Mouse (Mus musculus): ENCODE data around the gene Taf1. TPM values are rescaled to one million over a fixed set of nuclear protein-coding genes. Genes with fewer than 3 reads are reported as not detected.
"Not testable (repeated sequence)": the region's sequence is repeated elsewhere in the genome, so short reads cannot be mapped to it uniquely, and the experiment has no call there.

Gene Taf1
- 10 to 100 TPM in 1 of 2 experiments, 1 to 10 TPM in 1; 8.3 to 11.0 TPM for total RNA-seq (2021)
- long read RNA-seq, experiment 1, partial matches to known transcripts = 0 of 6 reads
- long read RNA-seq, experiment 1, other reads (novel, unspliced or antisense) = 6 of 6 reads
- long read RNA-seq, experiment 2, full-length matches to known transcripts = 1 of 9 reads
- long read RNA-seq, experiment 2, partial matches to known transcripts = 0 of 9 reads
- long read RNA-seq, experiment 2, other reads (novel, unspliced or antisense) = 8 of 9 reads

DNA sequence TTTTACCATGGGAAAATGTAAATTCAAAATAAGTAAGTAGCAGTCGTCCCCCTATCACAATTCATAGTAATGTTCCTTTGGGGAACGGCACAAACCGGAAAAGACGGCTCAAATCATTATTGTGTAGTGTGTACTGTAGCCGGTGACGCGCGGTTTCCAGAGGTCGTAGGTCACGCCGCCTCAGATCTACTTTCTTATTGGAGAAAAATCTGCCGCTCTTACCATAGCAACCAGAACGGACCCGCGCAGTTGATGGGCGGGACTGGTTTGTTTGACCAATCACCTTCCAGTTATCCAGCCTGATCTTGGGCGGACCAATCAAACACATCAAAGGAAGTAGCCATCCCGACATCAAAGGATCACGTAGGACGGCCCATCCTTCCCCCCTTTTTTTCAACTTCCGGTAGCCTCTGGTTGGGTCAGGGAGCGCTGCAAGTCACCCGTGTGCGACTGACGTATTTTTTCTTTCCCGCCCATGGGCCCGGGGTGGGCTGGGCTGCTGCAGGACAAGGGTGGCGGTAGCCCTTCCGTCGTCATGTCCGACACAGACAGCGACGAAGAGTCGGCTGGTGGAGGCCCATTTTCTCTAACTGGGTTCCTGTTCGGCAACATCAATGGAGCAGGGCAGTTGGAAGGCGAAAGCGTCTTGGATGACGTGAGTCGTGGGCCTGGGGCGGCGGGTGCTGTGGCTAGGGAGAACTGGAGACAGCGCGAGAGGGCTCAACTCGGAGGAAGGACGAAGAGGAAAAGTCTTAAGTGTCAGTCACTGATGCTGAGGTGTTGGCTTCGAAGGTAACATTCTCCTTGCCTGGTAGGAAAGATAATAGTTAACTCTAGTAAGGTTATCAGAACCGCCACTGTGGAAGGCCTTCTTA is at the start of gene Taf1:
Taf1 (plus strand) TSS at position 388 of the 875 bp plus-strand sequence.
- peak; percentile 92 for DNase-seq
- intact Hi-C loops (cut with DNase I) = no loop called here
- TF ChIP-seq CTCF (IDR thresholded peaks at IDR 0.05) = no peak

DNA sequence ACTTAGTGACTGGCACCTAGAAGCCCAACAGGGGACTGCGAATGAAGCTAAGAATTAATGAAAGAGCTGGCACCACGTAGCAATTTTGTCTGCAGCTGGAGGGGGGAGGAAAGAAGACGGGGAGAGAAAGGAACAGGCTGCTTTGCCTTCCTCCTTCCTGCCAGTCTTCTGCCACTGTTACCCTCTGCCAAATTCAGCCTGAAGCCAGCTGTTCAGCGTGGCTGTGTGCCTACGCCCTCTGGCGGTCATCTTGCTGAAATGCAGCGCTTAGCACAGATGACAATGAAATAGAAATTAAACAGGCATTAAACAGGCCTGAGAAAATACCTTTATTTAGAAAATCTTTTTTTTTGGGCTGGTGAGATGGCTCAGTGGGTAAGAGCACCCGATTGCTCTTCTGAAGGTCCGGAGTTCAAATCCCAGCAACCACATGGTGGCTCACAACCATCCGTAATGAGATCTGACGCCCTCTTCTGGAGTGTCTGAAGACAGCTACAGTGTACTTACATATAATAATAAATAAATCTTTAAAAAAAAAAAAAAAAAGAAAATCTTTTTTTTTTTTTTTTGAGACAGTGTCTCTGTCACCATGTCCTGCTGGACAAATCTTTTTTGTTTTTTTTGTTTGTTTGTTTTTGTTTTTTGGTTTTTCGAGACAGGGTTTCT is 45.9 kb upstream of the Taf1 start:
- peak; percentile 62 for DNase-seq
- H3K27ac ChIP-seq, H3K4me3 ChIP-seq: not testable (repeated sequence)
- peak; percentile 75 for TF ChIP-seq CTCF (IDR thresholded peaks at IDR 0.05)
- intact Hi-C loops (cut with DNase I) = loop anchor here (1.0 kb wide), 1 partner anchor 57 kb away; the partner anchor contains the start of gene Nono

More for the DNA sequence above, at the start of gene Taf1:
- H3K27ac ChIP-seq = peak within 1 kb of the TSS; percentile 85
- H3K4me3 ChIP-seq = peak within 1 kb of the TSS; percentile 87

DNA sequence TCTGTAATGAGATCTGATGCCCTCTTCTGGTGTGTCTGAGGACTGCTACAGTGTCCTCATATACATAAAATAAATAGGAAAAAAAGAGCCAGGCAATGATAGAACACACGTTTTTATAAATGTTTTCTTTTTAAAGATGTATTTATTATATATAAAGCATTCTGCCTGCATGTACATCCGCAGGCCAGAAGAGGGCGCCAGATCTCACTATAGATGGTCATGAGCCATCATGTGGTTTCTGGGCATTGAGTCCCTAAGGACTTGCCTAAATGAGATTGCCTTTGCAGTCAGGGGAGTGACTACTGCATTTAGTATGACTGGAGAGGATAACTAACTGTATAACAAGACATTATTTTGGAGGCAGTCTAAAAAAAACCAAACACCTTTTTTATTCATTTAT is 27.9 kb upstream of the Taf1 start:
- intact Hi-C loops (cut with DNase I) = no loop called here
- Histone ChIP-seq H3K27ac (no peak overlapping the region), H3K4me3 (no peak overlapping the region)
- DNase-seq = no peak
- peak; percentile 63 for TF ChIP-seq CTCF (IDR thresholded peaks at IDR 0.05)

DNA sequence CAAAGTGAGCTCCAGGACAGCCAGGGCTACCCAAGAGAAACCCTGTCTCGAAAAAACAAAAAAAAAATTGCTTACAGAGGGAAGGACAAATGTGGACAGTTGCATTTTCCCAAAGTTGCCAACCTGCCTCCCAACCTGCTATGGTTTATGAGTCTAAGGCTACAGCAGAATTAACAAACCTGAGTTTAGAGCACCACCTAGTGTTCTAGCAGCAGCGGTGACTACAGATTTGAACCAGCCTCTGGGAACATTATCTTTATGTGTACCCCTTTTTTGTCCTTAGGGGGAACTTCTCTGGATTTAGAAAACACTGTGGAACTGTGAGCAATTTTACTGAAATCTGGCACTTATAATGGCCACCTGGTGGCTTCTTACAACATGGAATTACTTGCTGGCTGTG is 16.8 kb upstream of the Taf1 start:
- no peak for DNase-seq
- Histone ChIP-seq H3K4me3 (no peak overlapping the region), H3K27ac (no peak overlapping the region)
- intact Hi-C loops (cut with DNase I) = loop anchor here (10.0 kb wide), 1 partner anchor 91 kb away; the partner anchor contains the start of genes Nono and Zmym3
- peak; percentile 59 for TF ChIP-seq CTCF (IDR thresholded peaks at IDR 0.05)

DNA sequence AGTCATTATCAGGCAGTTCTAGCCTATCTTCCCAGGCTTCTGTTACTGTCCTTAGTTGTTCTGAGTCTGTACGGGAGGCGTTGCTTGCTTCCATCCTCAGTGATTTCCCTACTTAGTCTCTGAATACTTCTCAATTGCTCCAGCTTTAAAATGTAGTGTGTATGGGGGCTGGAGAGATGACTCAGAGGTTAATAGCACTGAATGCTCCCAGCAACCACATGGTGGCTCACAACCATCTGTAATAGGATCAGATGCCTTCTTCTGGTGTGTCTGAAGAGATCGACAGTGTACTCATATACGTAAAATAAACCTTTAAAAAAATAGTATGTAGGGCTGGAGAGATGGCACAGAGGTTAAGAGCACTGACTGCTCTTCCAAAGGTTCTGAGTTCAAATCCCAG is 14.5 kb upstream of the Taf1 start:
- no peak for DNase-seq
- no peak overlapping the region for H3K4me3 ChIP-seq
- no peak for TF ChIP-seq CTCF (IDR thresholded peaks at IDR 0.05)
- H3K27ac ChIP-seq = no peak overlapping the region
- intact Hi-C loops (cut with DNase I) = loop anchor here (10.0 kb wide), 1 partner anchor 93 kb away; the partner anchor contains the start of genes Nono and Zmym3

DNA sequence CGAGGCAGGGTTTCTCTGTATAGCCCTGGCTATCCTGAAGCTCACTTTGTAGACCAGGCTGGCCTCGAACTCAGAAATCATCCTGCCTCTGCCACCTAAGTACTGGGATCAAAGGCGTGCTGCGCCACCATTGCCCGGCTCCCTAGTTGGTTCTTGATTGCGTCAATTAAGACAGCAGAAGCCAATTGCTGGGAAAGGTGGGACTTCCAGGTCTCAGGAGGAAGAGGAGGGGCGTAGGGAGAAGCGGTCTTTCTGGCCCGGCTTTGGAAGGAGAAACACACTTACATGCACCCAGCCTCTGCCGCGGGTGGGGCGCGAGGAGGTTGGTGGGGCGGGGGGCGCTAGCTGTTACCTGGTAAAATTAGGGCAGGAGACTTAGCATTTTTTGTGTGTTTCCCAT is 10.5 kb upstream of the Taf1 start:
- no peak for DNase-seq
- no peak for TF ChIP-seq CTCF (IDR thresholded peaks at IDR 0.05)
- Histone ChIP-seq H3K4me3 (peak overlapping the region; percentile 50), H3K27ac (no peak overlapping the region)
- intact Hi-C loops (cut with DNase I) = no loop called here

DNA sequence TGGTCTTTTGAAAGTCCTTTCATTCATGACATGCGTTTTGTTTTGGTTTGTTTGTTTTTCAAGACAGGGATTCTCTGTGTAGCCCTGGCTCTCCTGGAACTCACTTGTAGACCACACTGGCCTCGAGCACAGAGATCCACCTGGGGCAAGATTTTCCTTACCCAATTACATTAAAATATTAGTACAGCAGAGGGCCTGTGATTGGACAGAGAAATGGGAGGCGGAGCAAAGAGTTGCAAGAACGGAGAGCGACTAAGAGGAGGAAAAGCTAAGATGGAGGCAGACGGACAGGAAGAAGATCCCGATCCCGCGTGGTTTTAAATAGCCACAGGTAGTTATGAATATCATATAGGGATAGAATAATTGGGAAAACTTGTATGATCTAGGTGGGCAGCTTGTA is 5.2 kb upstream of the Taf1 start:
- peak overlapping the region; percentile 38 for H3K4me3 ChIP-seq

DNA sequence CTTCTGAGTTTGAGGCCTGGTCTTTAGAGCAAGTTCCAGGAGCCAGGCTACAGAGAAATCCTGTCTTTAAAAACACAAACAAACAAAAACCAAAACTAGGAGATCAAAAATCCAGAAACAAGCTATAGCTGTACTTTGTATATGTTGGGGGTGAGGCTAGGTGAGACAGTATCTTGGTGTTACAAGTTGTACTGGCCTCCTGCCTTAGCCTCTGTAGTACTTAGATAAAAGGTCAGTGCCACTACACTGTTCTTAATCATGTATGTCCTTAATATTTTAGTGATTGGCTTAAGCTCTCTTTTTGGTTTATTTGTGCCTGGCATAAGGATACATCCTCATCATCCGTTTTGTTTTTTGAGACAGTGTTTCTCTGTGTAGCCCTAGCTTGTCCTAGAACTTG is 52.9 kb downstream of the Taf1 start:
- intact Hi-C loops (cut with DNase I) = no loop called here
- TF ChIP-seq CTCF (IDR thresholded peaks at IDR 0.05) = no peak
- DNase-seq = no peak
- no peak overlapping the region for H3K4me3 ChIP-seq
- no peak overlapping the region for H3K27ac ChIP-seq

More for the DNA sequence above, 5.2 kb upstream of the Taf1 start:
- no peak for TF ChIP-seq CTCF (IDR thresholded peaks at IDR 0.05)
- no peak for DNase-seq
- H3K27ac ChIP-seq = no peak overlapping the region
- intact Hi-C loops (cut with DNase I) = no loop called here

DNA sequence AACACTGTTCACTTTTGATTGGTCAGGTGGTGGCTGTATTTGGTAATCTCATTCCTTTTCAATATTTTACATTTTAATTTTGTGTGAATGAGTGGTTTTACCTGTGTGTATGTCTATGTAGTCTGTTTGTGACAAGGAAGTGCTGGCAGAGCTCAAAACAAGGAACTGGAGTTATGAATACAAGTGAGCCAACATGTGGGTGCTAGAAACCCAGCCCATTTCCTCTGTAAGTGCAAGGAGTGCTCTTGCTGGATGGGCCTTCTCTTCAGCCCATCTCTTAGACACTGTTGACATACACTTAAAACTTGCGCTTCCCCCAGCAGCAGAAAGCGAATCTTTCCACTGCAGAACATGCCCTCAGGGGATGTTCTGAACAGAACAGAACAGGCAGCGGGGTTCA is 83.6 kb downstream of the Taf1 start:
- intact Hi-C loops (cut with DNase I) = no loop called here
- no peak for TF ChIP-seq CTCF (IDR thresholded peaks at IDR 0.05)
- no peak for DNase-seq

DNA sequence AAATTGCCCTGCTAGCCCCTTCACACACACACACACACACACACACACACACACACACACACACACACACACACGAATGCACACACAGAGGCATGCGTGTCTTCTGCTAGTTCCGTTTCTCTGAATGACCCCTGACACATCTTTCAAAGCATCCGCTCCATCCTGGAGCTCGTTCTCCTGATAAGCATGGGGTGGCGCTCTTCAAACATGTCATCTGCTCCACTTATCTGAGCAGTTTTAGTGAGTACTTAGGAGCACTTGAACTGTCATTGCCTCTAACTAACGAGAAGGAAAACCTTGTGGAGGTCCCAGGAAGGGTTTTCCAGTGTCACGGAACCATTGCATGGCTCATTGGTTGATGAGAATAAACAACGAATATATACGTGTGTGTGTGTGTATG is 85.4 kb downstream of the Taf1 start:
- Histone ChIP-seq H3K4me3 (no peak overlapping the region), H3K27ac (no peak overlapping the region)
- DNase-seq = no peak
- intact Hi-C loops (cut with DNase I) = no loop called here
- peak; percentile 6; the same call in 1 of the 2 replicates for TF ChIP-seq CTCF (IDR thresholded peaks at IDR 0.05)

More for the DNA sequence above, 83.6 kb downstream of the Taf1 start:
- Histone ChIP-seq H3K4me3 (no peak overlapping the region), H3K27ac (no peak overlapping the region)

DNA sequence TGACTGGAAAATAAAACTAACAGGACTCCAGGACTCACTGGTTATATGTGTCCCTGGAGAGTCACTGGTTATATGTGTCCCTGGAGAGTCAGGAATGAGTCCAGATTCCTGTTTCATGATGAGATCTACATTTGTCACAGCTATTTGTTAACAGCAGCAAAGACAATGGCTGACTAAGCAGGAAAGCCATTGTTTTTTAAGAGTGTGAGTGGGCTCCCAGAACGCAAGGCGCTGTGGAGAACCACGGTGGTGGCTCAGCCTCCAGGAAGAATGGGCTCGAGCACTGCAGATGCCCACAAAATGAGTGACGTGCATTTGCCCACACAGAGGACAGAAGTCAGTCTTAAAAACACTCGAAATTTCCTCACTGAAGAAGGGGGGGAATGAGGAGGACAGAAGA is 87.8 kb downstream of the Taf1 start:
- Histone ChIP-seq H3K27ac (0 out of 2 replicates have a peak overlapping the region, but pooled peaks have one; percentile 43), H3K4me3 (no peak overlapping the region)
- DNase-seq = no peak
- intact Hi-C loops (cut with DNase I) = no loop called here
- TF ChIP-seq CTCF (IDR thresholded peaks at IDR 0.05) = no peak

DNA sequence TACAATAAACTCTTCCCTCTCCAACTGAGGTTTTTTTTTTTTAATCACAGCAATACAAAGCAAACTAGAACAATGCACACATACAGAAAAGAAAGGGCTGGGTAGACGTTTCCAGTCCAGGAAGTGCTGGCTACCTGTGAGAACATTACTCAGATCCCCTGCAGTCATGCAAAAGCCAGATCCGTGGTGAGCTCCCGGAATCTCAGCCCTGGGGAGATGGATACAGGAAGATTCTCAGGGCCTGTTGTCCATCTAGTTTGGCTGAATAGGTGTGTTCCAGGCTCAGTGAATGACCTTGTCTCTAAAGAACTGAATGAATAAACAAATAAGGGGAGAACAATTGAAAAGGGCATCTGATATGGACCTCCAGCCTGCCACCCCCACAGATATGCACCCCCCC is 90.0 kb downstream of the Taf1 start:
- H3K4me3 ChIP-seq = no peak overlapping the region
- no peak for DNase-seq
- no peak for TF ChIP-seq CTCF (IDR thresholded peaks at IDR 0.05)
- intact Hi-C loops (cut with DNase I) = no loop called here
- no peak overlapping the region for H3K27ac ChIP-seq

Data from gastrocnemius, adult 2 months (tissue).